Mouse (Mus musculus): ENCODE measurements around the gene Ptprr. TPM values are rescaled to one million over a fixed set of nuclear protein-coding genes. Genes with fewer than 3 reads are reported as not detected.

The Ptprr gene
- total and polyA plus RNA-seq, 3 experiments = 0.76 to 2.0 (median 1.8) TPM

DNA sequence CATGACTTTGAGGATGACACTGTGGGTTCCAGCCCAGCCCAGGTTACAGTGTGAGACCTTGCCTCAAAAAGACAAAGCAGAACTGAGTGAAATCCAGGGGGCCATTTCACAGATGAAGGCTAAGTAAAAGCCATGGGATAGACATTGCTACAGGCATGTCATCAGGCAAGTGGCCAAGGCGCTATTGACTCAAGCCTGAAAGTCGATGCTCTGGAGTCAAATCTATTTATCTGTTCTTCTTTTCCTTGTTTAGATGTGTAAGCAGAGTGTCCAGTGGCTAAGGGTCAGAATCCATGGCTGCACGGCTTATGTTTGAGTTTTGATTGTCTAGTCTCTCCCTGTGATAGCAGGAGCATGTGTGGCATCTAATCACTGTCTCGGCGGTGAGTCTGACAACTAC, 60.6 kb downstream of the Ptprr start:
- Histone ChIP-seq H3K36me3 (ENCODE audit: control insufficient read depth, insufficient read depth, low read length) (no peaks in the 10 kb centered on the region), H3K27me3 (ENCODE audit: control insufficient read depth, insufficient read depth, low read length) (0 out of 2 replicates have a peak, but pooled peaks cover 1% of the 10 kb centered on the region), H3K9ac (ENCODE audit: low read depth, low read length) (no peak overlapping the region), H3K79me2 (replicated peaks; ENCODE audit: control insufficient read depth, insufficient read depth, low read length) (no peaks in the 10 kb centered on the region), H3K4me1 (ENCODE audit: control insufficient read depth, insufficient read depth, low read length) (no peaks in the 10 kb centered on the region), H3K27ac (no peak overlapping the region), H3K4me3 (no peak overlapping the region)
- 53% methylated on average over 5 of the region's 5 CpGs for WGBS
- no peak for TF ChIP-seq EP300 (IDR thresholded peaks at IDR 0.05; ENCODE audit: insufficient read depth, low read depth, low read length)
- TF ChIP-seq POLR2A (IDR thresholded peaks at IDR 0.05; ENCODE audit: insufficient read depth, low read depth, low read length) = no peak
- no peak for TF ChIP-seq CTCF (IDR thresholded peaks at IDR 0.05)
- intact Hi-C loops (cut with DNase I) = no loop called here
- no peak for DNase-seq

- Histone ChIP-seq H3K79me2 (replicated peaks; ENCODE audit: control insufficient read depth, insufficient read depth, low read length) (no peaks in the 10 kb centered on the region), H3K27ac (no peak overlapping the region), H3K4me1 (ENCODE audit: control insufficient read depth, insufficient read depth, low read length) (no peaks in the 10 kb centered on the region), H3K36me3 (ENCODE audit: control insufficient read depth, insufficient read depth, low read length) (no peaks in the 10 kb centered on the region), H3K4me3 (no peak overlapping the region), H3K27me3 (ENCODE audit: control insufficient read depth, insufficient read depth, low read length) (0 out of 2 replicates have a peak, but pooled peaks cover 1% of the 10 kb centered on the region), H3K9ac (ENCODE audit: low read depth, low read length) (no peak overlapping the region)
- no peak for TF ChIP-seq CTCF (IDR thresholded peaks at IDR 0.05)
- TF ChIP-seq EP300 (IDR thresholded peaks at IDR 0.05; ENCODE audit: insufficient read depth, low read depth, low read length) = no peak
- TF ChIP-seq POLR2A (IDR thresholded peaks at IDR 0.05; ENCODE audit: insufficient read depth, low read depth, low read length) = no peak
- no peak for DNase-seq
- intact Hi-C loops (cut with DNase I) = no loop called here
- WGBS = 34% methylated on average over 7 of the region's 7 CpGs
Observed at GRCm38 (mm10) chr10:116079396-116079795, 61.4 kb downstream of the Ptprr start.

GRCm38 (mm10) chr10:116080841-116081240, 62.8 kb downstream of the Ptprr start:
- TF ChIP-seq CTCF (IDR thresholded peaks at IDR 0.05) = no peak
- TF ChIP-seq EP300 (IDR thresholded peaks at IDR 0.05; ENCODE audit: insufficient read depth, low read depth, low read length) = no peak
- no peak for TF ChIP-seq POLR2A (IDR thresholded peaks at IDR 0.05; ENCODE audit: insufficient read depth, low read depth, low read length)
- H3K4me1 ChIP-seq (ENCODE audit: control insufficient read depth, insufficient read depth, low read length) = no peaks in the 10 kb centered on the region
- intact Hi-C loops (cut with DNase I) = no loop called here
- no peak for DNase-seq
- H3K27ac ChIP-seq = no peak overlapping the region
- no peak overlapping the region for H3K9ac ChIP-seq (ENCODE audit: low read depth, low read length)
- WGBS = 79% methylated on average over 6 of the region's 6 CpGs
- 0 out of 2 replicates have a peak, but pooled peaks cover 1% of the 10 kb centered on the region for H3K27me3 ChIP-seq (ENCODE audit: control insufficient read depth, insufficient read depth, low read length)
- no peak overlapping the region for H3K4me3 ChIP-seq
- H3K79me2 ChIP-seq (replicated peaks; ENCODE audit: control insufficient read depth, insufficient read depth, low read length) = no peaks in the 10 kb centered on the region
- no peaks in the 10 kb centered on the region for H3K36me3 ChIP-seq (ENCODE audit: control insufficient read depth, insufficient read depth, low read length)

GRCm38 (mm10) chr10:116083965-116084364, 66.0 kb downstream of the Ptprr start:
- TF ChIP-seq EP300 (IDR thresholded peaks at IDR 0.05; ENCODE audit: insufficient read depth, low read depth, low read length) (no peak), CTCF (IDR thresholded peaks at IDR 0.05) (peak; percentile 42), POLR2A (IDR thresholded peaks at IDR 0.05; ENCODE audit: insufficient read depth, low read depth, low read length) (no peak)
- DNase-seq = no peak
- H3K4me1 ChIP-seq (ENCODE audit: control insufficient read depth, insufficient read depth, low read length) = no peaks in the 10 kb centered on the region
- no peak overlapping the region for H3K27ac ChIP-seq
- 0 out of 2 replicates have a peak, but pooled peaks cover 1% of the 10 kb centered on the region for H3K27me3 ChIP-seq (ENCODE audit: control insufficient read depth, insufficient read depth, low read length)
- intact Hi-C loops (cut with DNase I) = no loop called here
- H3K9ac ChIP-seq (ENCODE audit: low read depth, low read length) = no peak overlapping the region
- H3K79me2 ChIP-seq (replicated peaks; ENCODE audit: control insufficient read depth, insufficient read depth, low read length) = no peaks in the 10 kb centered on the region
- H3K36me3 ChIP-seq (ENCODE audit: control insufficient read depth, insufficient read depth, low read length) = no peaks in the 10 kb centered on the region
- no peak overlapping the region for H3K4me3 ChIP-seq
- WGBS = 21% methylated on average over 3 of the region's 3 CpGs

DNA sequence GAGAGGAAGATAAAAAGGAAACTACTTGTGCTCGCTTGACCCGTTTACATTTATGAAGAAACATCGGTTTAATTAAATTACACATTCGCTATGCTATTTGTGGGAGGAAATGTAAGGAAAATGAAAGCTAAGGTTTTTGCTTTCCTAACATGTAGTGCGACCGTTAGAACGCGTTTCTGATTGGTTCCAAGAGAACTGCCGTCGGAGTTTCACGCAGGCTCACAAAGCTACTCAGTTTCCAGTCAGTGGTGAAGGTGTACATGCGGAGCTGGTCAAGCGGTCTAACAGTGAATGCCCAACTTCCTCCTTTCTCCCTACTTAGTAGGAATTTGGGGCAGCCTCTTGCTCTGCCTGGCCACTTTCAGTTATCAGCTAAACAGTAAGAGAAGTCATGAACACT, 78.5 kb downstream of the Ptprr start:
- WGBS = 87% methylated on average over 13 of the region's 13 CpGs
- no peaks in the 10 kb centered on the region for H3K79me2 ChIP-seq (replicated peaks; ENCODE audit: control insufficient read depth, insufficient read depth, low read length)
- DNase-seq = no peak
- no peak overlapping the region for H3K9ac ChIP-seq (ENCODE audit: low read depth, low read length)
- H3K36me3 ChIP-seq (ENCODE audit: control insufficient read depth, insufficient read depth, low read length) = no peaks in the 10 kb centered on the region
- no peak overlapping the region for H3K27ac ChIP-seq
- no peak overlapping the region for H3K4me3 ChIP-seq
- no peaks in the 10 kb centered on the region for H3K27me3 ChIP-seq (ENCODE audit: control insufficient read depth, insufficient read depth, low read length)
- no peak for TF ChIP-seq CTCF (IDR thresholded peaks at IDR 0.05)
- no peak for TF ChIP-seq EP300 (IDR thresholded peaks at IDR 0.05; ENCODE audit: insufficient read depth, low read depth, low read length)
- no peak for TF ChIP-seq POLR2A (IDR thresholded peaks at IDR 0.05; ENCODE audit: insufficient read depth, low read depth, low read length)
- no peaks in the 10 kb centered on the region for H3K4me1 ChIP-seq (ENCODE audit: control insufficient read depth, insufficient read depth, low read length)
- intact Hi-C loops (cut with DNase I) = no loop called here

DNA sequence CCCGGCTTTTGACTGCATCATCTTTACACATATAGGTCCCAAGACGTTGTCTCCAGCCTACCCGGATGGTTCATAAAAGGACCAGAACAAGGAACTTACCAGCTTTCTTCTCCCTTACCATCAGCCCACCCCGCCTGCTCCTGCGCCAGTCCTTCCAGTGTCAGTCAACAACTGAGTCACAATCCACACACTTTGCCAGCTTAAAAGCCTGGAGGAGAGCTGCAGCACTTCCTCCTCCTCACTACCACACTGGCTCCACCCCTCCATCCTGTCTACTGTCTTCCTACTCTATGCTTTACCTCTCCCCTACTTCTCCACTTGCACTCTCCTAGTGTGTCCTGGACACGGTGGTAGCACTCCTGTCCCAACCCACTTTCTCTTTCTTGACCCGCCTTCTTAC, 80.5 kb downstream of the Ptprr start:
- H3K79me2 ChIP-seq (replicated peaks; ENCODE audit: control insufficient read depth, insufficient read depth, low read length) = no peaks in the 10 kb centered on the region
- no peak overlapping the region for H3K4me3 ChIP-seq
- H3K27me3 ChIP-seq (ENCODE audit: control insufficient read depth, insufficient read depth, low read length) = no peaks in the 10 kb centered on the region
- TF ChIP-seq POLR2A (IDR thresholded peaks at IDR 0.05; ENCODE audit: insufficient read depth, low read depth, low read length) (no peak), CTCF (IDR thresholded peaks at IDR 0.05) (no peak), EP300 (IDR thresholded peaks at IDR 0.05; ENCODE audit: insufficient read depth, low read depth, low read length) (no peak)
- no peaks in the 10 kb centered on the region for H3K4me1 ChIP-seq (ENCODE audit: control insufficient read depth, insufficient read depth, low read length)
- H3K27ac ChIP-seq = no peak overlapping the region
- no peaks in the 10 kb centered on the region for H3K36me3 ChIP-seq (ENCODE audit: control insufficient read depth, insufficient read depth, low read length)
- H3K9ac ChIP-seq (ENCODE audit: low read depth, low read length) = no peak overlapping the region
- no peak for DNase-seq
- intact Hi-C loops (cut with DNase I) = no loop called here
- WGBS = 80% methylated on average over 7 of the region's 7 CpGs

Data from heart, adult 2 months (tissue).